Comparison of ENCODE assay signal across 17 mouse cellular contexts in the genomic region with DNA sequence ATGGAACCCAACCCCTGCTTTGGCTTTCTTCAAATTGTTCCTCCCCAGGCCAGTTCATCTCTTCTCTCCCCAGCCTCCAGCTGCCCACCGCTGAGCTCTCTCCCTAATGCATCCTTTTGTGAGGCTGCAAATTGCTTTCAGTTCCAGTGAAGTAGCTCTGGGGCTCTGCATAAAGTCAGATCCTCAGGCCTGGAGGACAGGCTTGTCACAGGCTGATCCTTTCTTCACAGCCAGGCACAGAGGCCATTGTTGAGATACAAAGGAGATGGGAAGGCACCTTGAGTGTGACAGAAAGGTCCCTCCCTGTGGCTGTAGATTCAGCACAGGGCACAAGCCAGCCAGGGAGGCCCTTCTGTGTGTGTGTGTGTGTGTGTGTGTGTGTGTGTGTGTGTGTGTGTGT.
DNase-seq lines count a peak whose midpoint lies in the region; ATAC-seq and TF ChIP-seq lines count a peak whose summit lies in the region.
"Had no signal": no experiment of that assay in that cellular context is flagged by ENCODE, and none has a peak within 500 bp of the region (broad histone marks: within the 10 kb centered on the region; RNA-seq: fewer than 3 reads in every experiment).

No protein-coding gene starts in this region.

- no peak overlapping the region for H3K4me2 ChIP-seq in forebrain, embryonic 12.5 days
- no peak overlapping the region for H3K4me2 ChIP-seq in hindbrain, embryonic 13.5 days
- H3K4me2 ChIP-seq in midbrain, embryonic 13.5 days (replicated peaks) = no peak overlapping the region
- H3K4me2 ChIP-seq: heart, embryonic 13.5 days; liver, embryonic 12.5 days had no signal

- H3K9ac ChIP-seq in forebrain, embryonic 12.5 days = no peak overlapping the region; the same call in 1 of the 2 replicates
- H3K9ac ChIP-seq in hindbrain, embryonic 13.5 days = peak overlapping the region; percentile 49; the same call in 1 of the 2 replicates
- H3K9ac ChIP-seq in midbrain, embryonic 13.5 days (replicated peaks) = no peak overlapping the region
- H3K9ac ChIP-seq: heart, embryonic 13.5 days; liver, embryonic 12.5 days had no signal

- no peak overlapping the region for H3K4me3 ChIP-seq in forebrain, embryonic 12.5 days (replicated peaks)
- no peak overlapping the region for H3K4me3 ChIP-seq in hindbrain, embryonic 13.5 days
- H3K4me3 ChIP-seq in midbrain, embryonic 13.5 days (replicated peaks) = no peak overlapping the region
- H3K4me3 ChIP-seq in cerebellum, adult 2 months (replicated peaks; ENCODE audit: insufficient read depth, low read depth, low read length) = no peak overlapping the region
- H3K4me3 ChIP-seq: heart, embryonic 13.5 days; liver, embryonic 12.5 days had no signal

- no peak for TF ChIP-seq POLR2A in cerebellum, adult 2 months (IDR thresholded peaks at IDR 0.05; ENCODE audit: borderline replicate concordance, insufficient read depth, low read length)

- H3K27me3 ChIP-seq in forebrain, embryonic 12.5 days = 0 out of 2 replicates have a peak, but pooled peaks cover 5% of the 10 kb centered on the region
- peaks cover 16% of the 10 kb centered on the region; the same call in 1 of the 2 replicates for H3K27me3 ChIP-seq in hindbrain, embryonic 13.5 days
- H3K27me3 ChIP-seq in midbrain, embryonic 13.5 days = peaks cover 17% of the 10 kb centered on the region
- no peaks in the 10 kb centered on the region for H3K27me3 ChIP-seq in cerebellum, adult 2 months (ENCODE audit: control insufficient read depth, insufficient read depth, low read length)
- H3K27me3 ChIP-seq: heart, embryonic 13.5 days; liver, embryonic 12.5 days had no signal

- H3K27ac ChIP-seq in forebrain, embryonic 12.5 days = peak overlapping the region; percentile 62
- peak overlapping the region; percentile 64 for H3K27ac ChIP-seq in hindbrain, embryonic 13.5 days
- peak overlapping the region; percentile 76 for H3K27ac ChIP-seq in midbrain, embryonic 13.5 days
- H3K27ac ChIP-seq in cerebellum, adult 2 months (ENCODE audit: insufficient read depth, low read length) = no peak overlapping the region
- H3K27ac ChIP-seq: heart, embryonic 13.5 days; liver, embryonic 12.5 days had no signal

- TF ChIP-seq CTCF in cerebellum, adult 2 months (IDR thresholded peaks at IDR 0.05; ENCODE audit: borderline replicate concordance, insufficient read depth, low read depth, low read length) = no peak

- ATAC-seq in forebrain, embryonic 12.5 days (ENCODE audit: low FRiP score) = 0 out of 2 replicates have a peak, but pooled peaks have one; percentile 39
- ATAC-seq in hindbrain, embryonic 13.5 days (ENCODE audit: low FRiP score) = no peak
- peak; percentile 59 for ATAC-seq in midbrain, embryonic 13.5 days
- ATAC-seq: liver, embryonic 12.5 days had no signal

- no peaks in the 10 kb centered on the region for H3K36me3 ChIP-seq in forebrain, embryonic 12.5 days (replicated peaks)
- no peaks in the 10 kb centered on the region for H3K36me3 ChIP-seq in hindbrain, embryonic 13.5 days
- H3K36me3 ChIP-seq in midbrain, embryonic 13.5 days = no peaks in the 10 kb centered on the region
- H3K36me3 ChIP-seq: heart, embryonic 13.5 days; liver, embryonic 12.5 days had no signal

- peaks cover 25% of the 10 kb centered on the region for H3K4me1 ChIP-seq in forebrain, embryonic 12.5 days
- H3K4me1 ChIP-seq in hindbrain, embryonic 13.5 days (replicated peaks) = peaks cover 13% of the 10 kb centered on the region
- H3K4me1 ChIP-seq in midbrain, embryonic 13.5 days (replicated peaks) = peaks cover 16% of the 10 kb centered on the region
- no peaks in the 10 kb centered on the region for H3K4me1 ChIP-seq in cerebellum, adult 2 months (ENCODE audit: control insufficient read depth, insufficient read depth, low read length)
- H3K4me1 ChIP-seq: heart, embryonic 13.5 days; liver, embryonic 12.5 days had no signal

- peak; percentile 48 for DNase-seq in ZHBTc4 (ENCODE audit: low read depth, low spot score)
- no peak for DNase-seq in cerebellum, adult 2 months
- no peak for DNase-seq in thymus, postnatal 0 days (ENCODE audit: low spot score)
- no peak for DNase-seq in adrenal gland, postnatal 36 days
- no peak for DNase-seq in kidney, postnatal 25 days
- DNase-seq: adrenal gland, adult 2 months; B cell, adult 2 months; heart, postnatal 36 days; kidney, adult 8-10 months; kidney, postnatal 4 days; lung, adult 2 months; thymus, postnatal 14 days had no signal

- 0% methylated on average over 1 of the region's 1 CpGs for WGBS in forebrain, embryonic 12.5 days
- 13% methylated on average over 1 of the region's 1 CpGs for WGBS in hindbrain, embryonic 13.5 days
- WGBS in midbrain, embryonic 13.5 days = 0% methylated on average over 1 of the region's 1 CpGs
- 85% methylated on average over 1 of the region's 1 CpGs for WGBS in cerebellum, adult 2 months

- H3K9me3 ChIP-seq in forebrain, embryonic 12.5 days = no peaks in the 10 kb centered on the region
- H3K9me3 ChIP-seq in hindbrain, embryonic 13.5 days = 0 out of 2 replicates have a peak, but pooled peaks cover 4% of the 10 kb centered on the region
- H3K9me3 ChIP-seq in midbrain, embryonic 13.5 days = 0 out of 2 replicates have a peak, but pooled peaks cover 4% of the 10 kb centered on the region
- H3K9me3 ChIP-seq: heart, embryonic 13.5 days; liver, embryonic 12.5 days had no signal
